Mouse (Mus musculus) intestine, embryonic 14.5 days (tissue): ENCODE measurements at regions not wholly inside any gene's neighbourhood (a gene's known extent, or its start where the extent isn't known, plus 50 kb on each side); places are given as distances from the start of the nearest gene placed in this dataset.

ENCODE experiments used
- ATAC-seq: fragments of 200-750 bp; cut with Nextera tagmentation; replicated peaks from 2 replicates; pipeline ENCODE4 v1.8.0; 2017; ENCODE audit warnings: low read depth, moderate number of reproducible peaks, moderate TSS enrichment, moderate library complexity; ENCODE audit not compliant: low FRiP score, low TSS enrichment
- DNase-seq: peaks from one replicate; pipeline ENCODE4 v3.0.0-alpha.2; 2018; ENCODE audit warnings: low spot score
- H3K27ac ChIP-seq: fragments of 300-500 bp; sonication (generic); 2 replicates; pipeline ENCODE4 v1.5.1; 2014; ENCODE audit warnings: low read depth, mild to moderate bottlenecking, control low read depth
- H3K27me3 ChIP-seq: fragments of 300-500 bp; sonication (generic); replicated peaks from 2 replicates; pipeline ENCODE4 v1.6.1; 2014; ENCODE audit warnings: low read length, control low read depth; ENCODE audit not compliant: control insufficient read depth, insufficient read depth
- H3K36me3 ChIP-seq: fragments of 300-500 bp; sonication (generic); 2 replicates; pipeline ENCODE4 v1.6.1; 2014; ENCODE audit warnings: low read length, control low read depth; ENCODE audit not compliant: control insufficient read depth, insufficient read depth
- H3K4me1 ChIP-seq: fragments of 300-500 bp; sonication (generic); replicated peaks from 2 replicates; pipeline ENCODE4 v1.6.1; 2014; ENCODE audit warnings: low read length, control low read depth, mixed read lengths; ENCODE audit not compliant: control insufficient read depth, insufficient read depth
- H3K4me2 ChIP-seq: fragments of 300-500 bp; sonication (generic); 2 replicates; pipeline ENCODE4 v1.6.1; 2014; ENCODE audit warnings: low read length
- H3K4me3 ChIP-seq: fragments of 300-500 bp; sonication (generic); 2 replicates; pipeline ENCODE4 v1.5.1; 2014; ENCODE audit warnings: low read depth, low read length, control low read depth, mixed read lengths
- H3K9ac ChIP-seq: fragments of 300-500 bp; sonication (generic); 2 replicates; pipeline ENCODE4 v1.6.1; 2014; ENCODE audit warnings: mild to moderate bottlenecking, low read length
- H3K9me3 ChIP-seq: fragments of 300-500 bp; sonication (generic); 2 replicates; pipeline ENCODE4 v1.6.1; 2016; ENCODE audit warnings: low read length, control low read depth; ENCODE audit not compliant: control insufficient read depth
- WGBS: fragments of 180-500 bp; shearing (Covaris S2); extraction: QIAGEN DNeasy Blood & Tissue Kit; methylation state at CpG from one replicate; pipeline ENCODE4 v1.1.7; 2014; 5-methylcytosine and 5-hydroxymethylcytosine counted together

DNA sequence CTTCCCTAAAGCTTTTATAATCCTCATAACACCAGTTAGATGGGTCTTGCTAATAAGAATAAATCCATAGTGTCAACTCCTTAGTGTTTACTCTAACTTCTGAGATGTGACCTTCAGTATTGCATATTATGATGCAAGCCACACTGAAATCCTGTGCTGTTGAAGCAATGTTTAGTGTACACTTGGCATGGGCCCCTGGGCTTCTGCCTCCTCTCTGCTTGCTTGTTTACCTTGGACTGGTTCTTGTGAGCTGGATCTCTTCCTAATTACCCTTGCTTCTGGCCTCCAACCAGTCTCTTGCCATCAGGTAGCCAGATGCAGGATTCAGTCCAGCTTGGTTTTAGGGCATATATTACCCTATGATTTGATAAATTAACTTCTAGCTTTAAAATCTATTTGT is 57.0 kb downstream of the Rgs2 start:
- Histone ChIP-seq H3K36me3 (no peaks in the 10 kb centered on the region), H3K9me3 (no peaks in the 10 kb centered on the region), H3K4me1 (no peaks in the 10 kb centered on the region), H3K27ac (no peak overlapping the region), H3K9ac (no peak overlapping the region), H3K27me3 (no peaks in the 10 kb centered on the region), H3K4me2 (no peak overlapping the region), H3K4me3 (no peak overlapping the region)
- no peak for ATAC-seq
- no peak for DNase-seq

DNA sequence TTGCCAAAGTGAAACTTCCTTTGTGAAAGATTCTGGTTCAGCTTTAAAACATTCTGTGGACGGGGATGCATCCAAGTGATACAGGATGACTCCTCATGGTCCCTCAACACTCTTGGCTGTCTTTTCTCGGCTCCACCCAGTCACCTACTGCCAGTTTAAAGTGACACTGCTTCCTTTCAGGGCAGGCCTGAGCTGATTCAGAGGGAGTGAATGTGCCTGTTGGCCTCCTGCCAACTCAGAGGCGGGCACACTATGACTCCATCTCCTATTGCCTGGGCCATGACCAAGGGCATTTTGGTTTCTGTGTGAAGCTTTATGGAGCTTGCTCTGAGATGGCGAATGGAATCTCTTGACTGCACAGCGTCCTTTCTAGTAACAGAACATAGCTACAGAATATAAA is 62.5 kb downstream of the Rgs2 start:
- no peaks in the 10 kb centered on the region for H3K27me3 ChIP-seq
- H3K4me2 ChIP-seq, result no peak overlapping the region
- WGBS, result 78% methylated on average over 5 of the region's 5 CpGs
- H3K4me1 ChIP-seq, result no peaks in the 10 kb centered on the region
- DNase-seq (no peak), ATAC-seq (no peak)
- H3K36me3 ChIP-seq, result no peaks in the 10 kb centered on the region
- no peak overlapping the region for H3K27ac ChIP-seq
- H3K9me3 ChIP-seq, result no peaks in the 10 kb centered on the region
- H3K4me3 ChIP-seq, result no peak overlapping the region
- H3K9ac ChIP-seq, result no peak overlapping the region

DNA sequence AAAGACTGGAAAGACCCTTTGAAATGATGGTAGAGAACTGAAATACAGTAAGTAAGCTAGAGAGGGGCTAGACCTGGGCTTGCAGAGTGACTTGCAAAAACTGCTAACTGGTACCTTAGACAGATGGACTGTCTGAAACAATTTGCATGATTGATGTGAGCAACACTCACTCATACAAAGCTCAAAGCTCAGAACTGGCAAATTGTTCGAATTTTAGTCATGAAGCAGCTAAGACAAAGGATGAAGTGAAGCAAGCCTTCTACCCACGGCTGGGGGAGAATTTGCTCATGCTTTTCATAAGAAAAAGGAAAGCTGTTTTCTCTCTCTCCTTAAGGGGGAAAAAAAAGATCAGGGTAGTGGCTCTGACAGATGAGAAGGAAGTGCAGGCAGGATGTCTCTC is 64.5 kb downstream of the Rgs2 start:
- Histone ChIP-seq H3K27ac (no peak overlapping the region), H3K9me3 (no peaks in the 10 kb centered on the region), H3K9ac (no peak overlapping the region), H3K27me3 (no peaks in the 10 kb centered on the region), H3K4me3 (no peak overlapping the region), H3K36me3 (no peaks in the 10 kb centered on the region), H3K4me2 (no peak overlapping the region), H3K4me1 (no peaks in the 10 kb centered on the region)
- ATAC-seq, result no peak
- WGBS, result 61% methylated on average over 2 of the region's 2 CpGs
- DNase-seq, result no peak

DNA sequence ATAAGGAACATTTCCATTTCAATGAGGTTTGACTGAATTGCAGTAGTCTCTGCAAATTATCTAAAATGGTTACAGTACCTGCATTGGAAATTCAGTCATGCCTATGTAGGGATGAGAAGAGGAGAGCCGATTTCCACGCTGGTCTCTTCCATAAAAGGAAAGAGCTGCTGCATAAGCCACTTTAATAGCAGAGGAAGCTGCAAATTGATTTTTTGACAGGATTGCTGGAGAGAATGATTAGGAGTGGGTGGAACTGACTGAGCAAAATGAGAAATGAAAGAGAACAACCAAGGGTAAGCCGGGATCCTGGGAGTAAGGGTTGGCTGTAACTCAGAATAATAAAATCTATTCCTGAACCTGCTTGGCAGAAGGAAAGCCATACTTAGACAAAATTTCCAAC is 65.4 kb downstream of the Rgs2 start:
- WGBS, result 66% methylated on average over 3 of the region's 3 CpGs
- ATAC-seq, result no peak
- no peak overlapping the region for H3K9ac ChIP-seq

DNA sequence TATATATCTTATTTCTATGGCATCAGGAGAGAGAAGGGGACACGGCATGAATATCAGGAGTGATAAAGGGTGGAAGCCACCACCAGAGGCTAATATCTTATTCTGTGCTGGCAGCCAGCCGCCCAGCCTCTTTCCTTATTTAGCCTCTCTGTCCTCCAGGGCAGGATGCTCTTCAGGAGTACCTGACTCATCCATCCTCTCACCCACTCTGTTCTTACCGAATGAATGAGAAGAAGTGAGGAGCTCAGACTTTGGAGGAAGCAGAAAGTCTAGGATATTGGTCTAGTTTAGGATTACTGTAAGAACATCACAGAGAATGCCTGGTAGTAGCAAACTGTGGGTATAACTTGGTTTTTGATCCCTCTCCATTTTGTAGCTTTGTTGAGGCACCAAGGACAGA is 73.2 kb downstream of the Rgs2 start:
- no peak overlapping the region for H3K27ac ChIP-seq
- no peaks in the 10 kb centered on the region for H3K4me1 ChIP-seq
- H3K4me3 ChIP-seq, result no peak overlapping the region
- no peak overlapping the region for H3K4me2 ChIP-seq
- 81% methylated on average over 3 of the region's 3 CpGs for WGBS
- H3K9me3 ChIP-seq, result no peaks in the 10 kb centered on the region
- H3K9ac ChIP-seq, result no peak overlapping the region
- no peaks in the 10 kb centered on the region for H3K27me3 ChIP-seq
- ATAC-seq (no peak), DNase-seq (no peak)
- no peaks in the 10 kb centered on the region for H3K36me3 ChIP-seq

More for the DNA sequence above, 65.4 kb downstream of the Rgs2 start:
- Histone ChIP-seq H3K27me3 (no peaks in the 10 kb centered on the region), H3K27ac (no peak overlapping the region), H3K4me2 (no peak overlapping the region), H3K4me3 (no peak overlapping the region), H3K36me3 (no peaks in the 10 kb centered on the region), H3K9me3 (no peaks in the 10 kb centered on the region), H3K4me1 (no peaks in the 10 kb centered on the region)
- DNase-seq, result no peak

DNA sequence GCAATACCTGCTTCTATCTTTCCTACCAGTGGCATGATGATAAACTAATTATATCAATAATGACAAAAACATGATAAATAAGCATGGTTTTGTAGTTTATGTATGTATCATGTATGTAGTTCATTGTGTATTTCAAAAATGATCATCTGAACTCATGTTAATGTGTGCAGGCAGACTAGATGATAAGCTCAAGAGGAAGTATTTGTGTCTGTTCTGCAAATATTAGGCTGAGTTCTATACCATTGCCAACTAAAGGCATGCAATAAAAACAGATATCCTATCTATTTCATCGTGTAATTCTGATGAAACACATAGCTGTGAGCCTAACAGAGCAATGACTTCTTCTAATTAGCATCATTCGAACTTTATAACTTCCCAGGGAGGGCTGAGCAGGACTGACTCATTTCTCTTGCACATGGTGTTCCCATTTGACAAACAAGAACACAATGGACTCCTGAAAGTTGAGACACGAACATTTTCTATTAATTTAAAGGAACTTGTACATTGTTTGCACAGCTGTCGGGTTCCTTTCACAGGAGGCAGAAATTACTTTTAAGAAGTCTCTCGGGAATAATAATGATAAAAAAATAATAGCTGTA is 74.3 kb downstream of the Rgs2 start:
- H3K9ac ChIP-seq, result no peak overlapping the region
- WGBS, result 66% methylated on average over 5 of the region's 5 CpGs
- H3K4me3 ChIP-seq, result no peak overlapping the region
- no peaks in the 10 kb centered on the region for H3K36me3 ChIP-seq
- no peaks in the 10 kb centered on the region for H3K9me3 ChIP-seq
- ATAC-seq (no peak), DNase-seq (no peak)
- no peak overlapping the region for H3K27ac ChIP-seq
- H3K4me2 ChIP-seq, result no peak overlapping the region
- no peaks in the 10 kb centered on the region for H3K27me3 ChIP-seq
- H3K4me1 ChIP-seq, result no peaks in the 10 kb centered on the region

DNA sequence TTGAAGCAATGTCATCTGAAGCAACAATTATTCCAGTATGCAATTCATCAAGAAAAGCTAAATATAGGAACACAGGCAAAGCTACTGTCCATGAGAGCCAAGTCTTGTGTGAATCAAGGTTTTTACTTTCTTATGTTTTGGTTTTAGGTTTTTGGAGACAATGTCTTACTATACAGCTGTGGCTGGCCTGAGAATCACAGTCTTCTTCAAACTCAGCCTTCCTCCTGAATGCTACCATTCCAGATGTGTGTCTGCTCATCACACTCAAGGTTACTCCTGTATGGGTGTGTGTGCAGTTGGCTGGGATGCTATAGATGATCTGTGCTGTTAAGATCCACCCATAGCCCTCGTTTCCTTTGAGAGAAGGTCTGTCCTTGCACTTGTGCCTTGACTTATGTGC is 81.5 kb downstream of the Rgs2 start:
- no peak overlapping the region for H3K27ac ChIP-seq
- 69% methylated on average over 1 of the region's 1 CpGs for WGBS

DNA sequence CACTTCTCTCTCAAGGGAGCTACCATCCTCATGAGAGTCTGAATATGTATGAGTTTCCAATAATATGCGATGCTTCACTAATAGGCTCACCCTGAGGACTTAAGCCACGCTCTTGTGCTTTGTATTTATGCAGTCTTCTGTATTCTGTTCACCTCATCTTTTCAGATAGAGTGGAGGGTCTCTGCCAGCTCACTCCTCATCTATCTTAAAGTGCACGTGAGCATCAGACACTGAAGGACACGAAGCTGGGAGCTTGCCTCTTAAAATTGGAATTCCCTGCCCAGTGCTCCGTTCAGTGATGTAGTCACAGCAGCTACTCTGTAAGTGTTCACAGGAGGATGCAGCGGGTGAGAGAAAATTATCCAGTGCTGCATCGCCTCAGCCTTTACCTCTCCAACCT is 83.7 kb downstream of the Rgs2 start:
- ATAC-seq (no peak), DNase-seq (no peak)
- H3K4me1 ChIP-seq, result peaks cover 7% of the 10 kb centered on the region; the same call in 1 of the 2 replicates
- H3K36me3 ChIP-seq, result no peaks in the 10 kb centered on the region
- no peak overlapping the region for H3K27ac ChIP-seq
- no peak overlapping the region for H3K9ac ChIP-seq
- H3K4me3 ChIP-seq, result no peak overlapping the region
- H3K4me2 ChIP-seq, result no peak overlapping the region
- H3K9me3 ChIP-seq, result no peaks in the 10 kb centered on the region
- no peaks in the 10 kb centered on the region for H3K27me3 ChIP-seq
- 64% methylated on average over 7 of the region's 7 CpGs for WGBS

More for the DNA sequence above, 81.5 kb downstream of the Rgs2 start:
- Histone ChIP-seq H3K9me3 (no peaks in the 10 kb centered on the region), H3K27me3 (no peaks in the 10 kb centered on the region), H3K9ac (no peak overlapping the region), H3K36me3 (no peaks in the 10 kb centered on the region), H3K4me3 (no peak overlapping the region), H3K4me2 (no peak overlapping the region), H3K4me1 (peaks cover 5% of the 10 kb centered on the region; the same call in 1 of the 2 replicates)
- DNase-seq, result no peak
- no peak for ATAC-seq

DNA sequence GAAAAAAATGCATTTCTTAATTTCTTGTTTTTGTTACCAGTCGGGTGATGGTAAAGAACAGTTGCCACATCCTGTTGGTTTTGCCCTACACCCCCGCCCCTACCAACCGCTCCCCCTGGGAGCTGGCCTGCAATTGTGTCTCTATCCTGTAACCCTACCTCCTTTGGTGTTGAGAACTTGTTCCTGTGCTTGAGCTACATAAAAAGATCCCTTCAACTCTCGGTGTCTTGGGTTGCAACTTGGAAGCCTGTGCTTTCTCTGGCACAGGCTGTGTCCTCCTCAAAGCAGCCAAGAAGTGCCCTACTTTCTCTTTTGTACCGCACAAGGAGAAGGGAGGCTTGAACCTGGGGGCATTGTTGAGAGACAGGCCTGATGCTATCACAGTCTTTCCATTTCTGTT is 85.0 kb downstream of the Rgs2 start:
- H3K36me3 ChIP-seq, result no peaks in the 10 kb centered on the region
- no peaks in the 10 kb centered on the region for H3K27me3 ChIP-seq
- no peak overlapping the region for H3K4me2 ChIP-seq
- ATAC-seq (no peak), DNase-seq (no peak)
- WGBS, result 88% methylated on average over 5 of the region's 5 CpGs
- peaks cover 7% of the 10 kb centered on the region; the same call in 1 of the 2 replicates for H3K4me1 ChIP-seq
- no peak overlapping the region for H3K27ac ChIP-seq
- no peaks in the 10 kb centered on the region for H3K9me3 ChIP-seq
- H3K4me3 ChIP-seq, result no peak overlapping the region
- H3K9ac ChIP-seq, result no peak overlapping the region
